Mouse (Mus musculus) CH12.LX (cell line): ENCODE measurements at regions not wholly inside any gene's neighbourhood (a gene's known extent, or its start where the extent isn't known, plus 50 kb on each side); places are given as distances from the start of the nearest gene placed in this dataset.

Experiments used
- DNase-seq: peaks from one replicate; pipeline ENCODE4 v3.0.0-alpha.2; 2013; ENCODE audit errors: extremely low read depth
- H3K27ac ChIP-seq: 2 replicates; pipeline ENCODE4 v1.5.1; 2012; ENCODE audit warnings: low read depth, mild to moderate bottlenecking, control low read depth, moderate library complexity; ENCODE audit not compliant: insufficient read depth
- H3K27me3 ChIP-seq: replicated peaks from 2 replicates; pipeline ENCODE3; 2012; ENCODE audit warnings: inconsistent platforms
- H3K36me3 ChIP-seq, 2 experiments: replicated peaks in 1 of 2; 2 replicates each; pipeline versions ENCODE3 to v1.6.1; 2012; ENCODE audit warnings: inconsistent platforms in 1 of 2, low read length in 1 of 2, mild to moderate bottlenecking in 1 of 2, mixed read lengths in 1 of 2, moderate library complexity in 1 of 2; ENCODE audit not compliant: control insufficient read depth in 1 of 2, insufficient read depth in 1 of 2
- H3K4me1 ChIP-seq, 2 experiments: 2 replicates each; pipeline ENCODE4 v1.6.1; 2012; ENCODE audit warnings: inconsistent platforms in 1 of 2, moderate library complexity in 1 of 2; ENCODE audit not compliant: insufficient read depth in 2 of 2, control insufficient read depth in 1 of 2
- H3K4me2 ChIP-seq: 2 replicates; pipeline ENCODE4 v1.6.1; 2012; ENCODE audit warnings: low read depth, mild to moderate bottlenecking, control low read depth; ENCODE audit not compliant: poor library complexity, insufficient read depth, severe bottlenecking
- H3K4me3 ChIP-seq, 3 experiments: fragments of 150-350 bp in 1 of 3; sonication (generic) in 1 of 3; replicated peaks in 1 of 3; 2 replicates each; pipeline versions ENCODE3 to v1.5.1; 2011 to 2012; ENCODE audit warnings: low read depth in 2 of 3, low read length in 2 of 3, mild to moderate bottlenecking in 2 of 3, moderate library complexity in 2 of 3, control low read depth in 1 of 3, improper control_type of control experiment in 1 of 3, inconsistent platforms in 1 of 3, mixed read lengths in 1 of 3; ENCODE audit not compliant: poor library complexity in 1 of 3
- H3K79me2 ChIP-seq: replicated peaks from 2 replicates; pipeline ENCODE4 v1.6.1; 2012; ENCODE audit warnings: mild to moderate bottlenecking, moderate library complexity; ENCODE audit not compliant: control insufficient read depth, poor library complexity, insufficient read depth, severe bottlenecking; ENCODE audit errors: extremely low read depth
- H3K9ac ChIP-seq: 2 replicates; pipeline ENCODE4 v1.6.1; 2012; ENCODE audit warnings: low read depth, mild to moderate bottlenecking, control low read depth, moderate library complexity; ENCODE audit not compliant: insufficient read depth
- H3K9me3 ChIP-seq: replicated peaks from 2 replicates; pipeline ENCODE3; 2012; ENCODE audit warnings: low read length, inconsistent platforms, mixed read lengths
- CHD1 ChIP-seq: IDR thresholded peaks from 2 replicates; pipeline ENCODE4 v1.6.1; 2012; ENCODE audit warnings: low read depth, low read length, improper control_type of control experiment, inconsistent platforms
- CHD2 ChIP-seq: IDR thresholded peaks from 2 replicates; pipeline ENCODE4 v1.6.1; 2011; ENCODE audit warnings: low read length, improper control_type of control experiment
- CTCF ChIP-seq, 2 experiments: IDR thresholded peaks in 1 of 2; conservative IDR thresholded peaks in 1 of 2; 2 replicates each; pipeline ENCODE4 v1.5.1; 2011 to 2012; ENCODE audit warnings: low read depth in 2 of 2, low read length in 2 of 2, improper control_type of control experiment in 1 of 2, inconsistent platforms in 1 of 2, mild to moderate bottlenecking in 1 of 2, moderate library complexity in 1 of 2
- E2F4 ChIP-seq: IDR thresholded peaks from 2 replicates; pipeline ENCODE4 v1.6.1; 2011; ENCODE audit warnings: low read depth, low read length, improper control_type of control experiment; ENCODE audit not compliant: insufficient replicate concordance
- ELF1 ChIP-seq: IDR thresholded peaks from 2 replicates; pipeline ENCODE4 v1.6.1; 2014; ENCODE audit warnings: low read depth, mild to moderate bottlenecking, inconsistent platforms, low read length, improper control_type of control experiment
- EP300 ChIP-seq: IDR thresholded peaks from 2 replicates; pipeline ENCODE4 v1.6.1; 2011; ENCODE audit warnings: low read length, improper control_type of control experiment
- ETS1 ChIP-seq: conservative IDR thresholded peaks from 2 replicates; pipeline ENCODE4 v1.6.1; 2012; ENCODE audit warnings: low read depth, mild to moderate bottlenecking, inconsistent platforms, low read length, improper control_type of control experiment, moderate library complexity
- GABPA ChIP-seq: IDR thresholded peaks from 2 replicates; pipeline ENCODE4 v1.6.1; 2012; ENCODE audit warnings: low read depth, low read length, improper control_type of control experiment, inconsistent platforms; ENCODE audit not compliant: insufficient replicate concordance
- IRF4 ChIP-seq: IDR thresholded peaks from 2 replicates; pipeline ENCODE4 v1.6.1; 2014; ENCODE audit warnings: low read depth, mild to moderate bottlenecking, inconsistent platforms, low read length, improper control_type of control experiment
- JUN ChIP-seq: IDR thresholded peaks from 2 replicates; pipeline ENCODE4 v1.6.1; 2011; ENCODE audit warnings: low read depth, mild to moderate bottlenecking, low read length, improper control_type of control experiment, moderate library complexity; ENCODE audit not compliant: insufficient read depth
- JUND ChIP-seq: conservative IDR thresholded peaks from 2 replicates; pipeline ENCODE4 v1.6.1; 2011; ENCODE audit warnings: low read depth, low read length, improper control_type of control experiment
- KAT2A ChIP-seq: IDR thresholded peaks from 2 replicates; pipeline ENCODE4 v1.6.1; 2012; ENCODE audit warnings: low read length, improper control_type of control experiment, inconsistent platforms; ENCODE audit not compliant: insufficient replicate concordance
- MAFK ChIP-seq: IDR thresholded peaks from 2 replicates; pipeline ENCODE4 v1.6.1; 2011; ENCODE audit warnings: low read length, improper control_type of control experiment; ENCODE audit not compliant: insufficient replicate concordance
- MAX ChIP-seq: IDR thresholded peaks from 2 replicates; pipeline ENCODE4 v1.6.1; 2011; ENCODE audit warnings: low read length, improper control_type of control experiment
- MAZ ChIP-seq: IDR thresholded peaks from 2 replicates; pipeline ENCODE4 v1.6.1; 2012; ENCODE audit warnings: low read depth, mild to moderate bottlenecking, inconsistent platforms, low read length, improper control_type of control experiment, moderate library complexity
- MYC ChIP-seq: IDR thresholded peaks from 2 replicates; pipeline ENCODE4 v1.6.1; 2011; ENCODE audit warnings: low read depth, mild to moderate bottlenecking, improper control_type of control experiment, low read length
- NELFE ChIP-seq: IDR thresholded peaks from 2 replicates; pipeline ENCODE4 v1.6.1; 2011; ENCODE audit warnings: low read depth, low read length, improper control_type of control experiment
- NRF1 ChIP-seq: IDR thresholded peaks from 2 replicates; pipeline ENCODE4 v1.6.1; 2014; ENCODE audit warnings: low read depth, mild to moderate bottlenecking, inconsistent platforms, low read length, improper control_type of control experiment, moderate library complexity
- PAX5 ChIP-seq: IDR thresholded peaks from 2 replicates; pipeline ENCODE4 v1.6.1; 2012; ENCODE audit warnings: low read length, inconsistent platforms, mixed read lengths
- POLR2A ChIP-seq: IDR thresholded peaks from 2 replicates; pipeline ENCODE4 v1.6.1; 2011; ENCODE audit warnings: low read depth, mild to moderate bottlenecking, improper control_type of control experiment, low read length
- RAD21 ChIP-seq: IDR thresholded peaks from 2 replicates; pipeline ENCODE4 v1.6.1; 2011; ENCODE audit warnings: low read depth, mild to moderate bottlenecking, low read length, improper control_type of control experiment, moderate library complexity
- RCOR1 ChIP-seq: conservative IDR thresholded peaks from 2 replicates; pipeline ENCODE4 v1.6.1; 2012; ENCODE audit warnings: low read depth, mild to moderate bottlenecking, inconsistent platforms, low read length, improper control_type of control experiment
- SIN3A ChIP-seq: IDR thresholded peaks from 2 replicates; pipeline ENCODE4 v1.6.1; 2012; ENCODE audit warnings: low read length, improper control_type of control experiment, inconsistent platforms
- SMC3 ChIP-seq: IDR thresholded peaks from 2 replicates; pipeline ENCODE4 v1.6.1; 2011; ENCODE audit warnings: low read depth, low read length, improper control_type of control experiment
- USF2 ChIP-seq: conservative IDR thresholded peaks from 2 replicates; pipeline ENCODE4 v1.6.1; 2011; ENCODE audit warnings: low read depth, low read length, improper control_type of control experiment
- ZKSCAN1 ChIP-seq: IDR thresholded peaks from 2 replicates; pipeline ENCODE4 v1.6.1; 2012; ENCODE audit warnings: low read depth, inconsistent platforms, low read length, improper control_type of control experiment, borderline replicate concordance
- dilution Hi-C: fragments of 300-500 bp; cut with MboI; formaldehyde crosslinking; loops from 2 replicates; pipeline ENCODE4 v1.14.3; 2020; ENCODE audit warnings: low sequenced_read_pairs; ENCODE audit not compliant: extremely low pct_unique_long_range_greater_than_20kb, extremely low pct_ligation_motif_present
- in situ Hi-C: fragments of 300-500 bp; cut with MboI; formaldehyde crosslinking; loops from 3 replicates; pipeline ENCODE4 v1.14.3; 2019; ENCODE audit warnings: low sequenced_read_pairs, low pct_ligation_motif_present, low pct_unique_long_range_greater_than_20kb, mixed read lengths

DNA sequence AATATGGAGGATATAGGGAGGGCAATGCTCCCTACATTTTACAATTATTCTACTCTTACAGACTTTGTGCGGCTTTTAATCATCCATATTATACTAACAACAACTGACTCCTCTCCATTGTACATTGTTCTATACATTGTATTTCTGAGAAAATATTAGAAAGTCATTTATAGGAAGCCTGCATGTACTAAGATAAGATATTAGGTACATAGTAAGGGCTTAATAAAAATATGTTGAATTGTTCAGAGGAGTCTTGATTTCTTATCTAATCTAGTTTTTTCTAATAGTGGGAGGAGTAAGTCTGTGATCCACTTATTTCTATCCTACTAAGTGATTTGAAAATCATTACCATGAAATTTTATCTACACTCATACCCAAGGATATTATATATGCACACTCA, 94.8 kb upstream of the Rgs1 start:
- no peaks in the 10 kb centered on the region for H3K79me2 ChIP-seq
- in situ Hi-C loops (no loop called here), dilution Hi-C loops (no loop called here)
- no peaks in the 10 kb centered on the region for H3K36me3 ChIP-seq
- H3K9me3 ChIP-seq: no peaks in the 10 kb centered on the region
- no peak overlapping the region for H3K4me3 ChIP-seq
- no peak overlapping the region for H3K27ac ChIP-seq
- TF ChIP-seq USF2 (no peak), MAFK (no peak), JUND (no peak), ETS1 (no peak), IRF4 (no peak), EP300 (no peak), POLR2A (no peak), NELFE (no peak), SIN3A (no peak), NRF1 (no peak), JUN (no peak), SMC3 (no peak), MAX (no peak), PAX5 (no peak), KAT2A (no peak), E2F4 (no peak)
- H3K4me1 ChIP-seq: no peaks in the 10 kb centered on the region
- no peaks in the 10 kb centered on the region for H3K27me3 ChIP-seq
- no peak for DNase-seq
- no peak overlapping the region for H3K4me2 ChIP-seq
- H3K9ac ChIP-seq: no peak overlapping the region

DNA sequence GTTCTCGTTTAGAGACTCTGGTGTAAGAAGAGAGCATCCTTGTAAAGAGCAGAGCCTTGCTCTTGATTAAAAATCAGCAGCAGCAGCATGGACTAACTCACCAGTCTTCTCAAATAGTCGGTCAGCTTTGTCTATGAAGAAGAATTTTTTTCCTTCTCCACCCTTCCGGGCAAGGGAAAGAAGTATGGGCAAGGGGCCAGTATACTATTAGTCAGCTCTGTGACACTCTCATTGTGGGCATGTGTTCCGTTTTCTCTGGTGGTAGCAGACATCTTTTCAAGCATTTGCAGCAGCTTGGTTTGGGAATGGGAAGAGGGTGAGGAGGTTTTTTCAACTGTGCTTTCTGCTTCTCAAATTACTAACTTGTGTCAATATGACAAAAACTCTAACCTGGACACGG, 94.3 kb upstream of the Rgs1 start:
- Histone ChIP-seq H3K27ac (no peak overlapping the region), H3K79me2 (no peaks in the 10 kb centered on the region), H3K4me2 (no peak overlapping the region), H3K27me3 (no peaks in the 10 kb centered on the region), H3K9ac (no peak overlapping the region), H3K36me3 (no peaks in the 10 kb centered on the region), H3K9me3 (no peaks in the 10 kb centered on the region), H3K4me3 (no peak overlapping the region), H3K4me1 (no peaks in the 10 kb centered on the region)
- DNase-seq: no peak
- TF ChIP-seq PAX5 (no peak), SIN3A (no peak), MAX (no peak), SMC3 (no peak), CTCF (conservative IDR thresholded peaks at IDR 0.05 in 1 of 2, IDR thresholded peaks at IDR 0.05 in 1 of 2; ENCODE audit: low read depth in 2 of 2, low read length in 2 of 2) (no peak), CHD2 (no peak), E2F4 (no peak), ELF1 (no peak), RAD21 (no peak), MAFK (no peak), NELFE (no peak), MYC (no peak), JUN (no peak), CHD1 (no peak), RCOR1 (no peak), KAT2A (no peak), IRF4 (no peak), GABPA (no peak), MAZ (no peak), ZKSCAN1 (no peak)
- dilution Hi-C loops: no loop called here
- in situ Hi-C loops: no loop called here
